Mouse (Mus musculus) megakaryocyte-erythroid progenitor cell, adult 5-6 weeks (primary cell): ENCODE data around the gene Top2a. TPM values are rescaled to one million over a fixed set of nuclear protein-coding genes. Genes with fewer than 3 reads are reported as not detected.
A peak's percentile ranks its signal among the peaks of the same experiment; 100 is the strongest.

Source experiments
- ATAC-seq: replicated peaks from 2 replicates; pipeline ENCODE4 v1.8.0; 2016; ENCODE audit warnings: mild to moderate bottlenecking, inconsistent platforms; ENCODE audit not compliant: severe bottlenecking, poor library complexity, low FRiP score, low TSS enrichment
- total RNA-seq, 2 experiments: library from RNA; stranded (forward) in 1 of 2; stranded (reverse) in 1 of 2; fragments of 200-1000, 215-1000 nt in 1 of 2; fragments of >200 nt in 1 of 2; fragmentation: Nextera tagmentation in 1 of 2; gene quantifications; 2 replicates each; pipeline ENCODE4 v1.2.3; 2014 to 2017

The Top2a gene
- total RNA-seq, 2 experiments from 2014 or later: 363 to 444 TPM

- no peak for ATAC-seq
These were observed 70.1 kb downstream of the Top2a start for GRCm38 (mm10) chr11:98953835-98954320.

- no peak for ATAC-seq
These were observed 70.6 kb downstream of the Top2a start for GRCm38 (mm10) chr11:98953361-98953760.

- ATAC-seq: no peak
These were observed 71.3 kb downstream of the Top2a start for GRCm38 (mm10) chr11:98952736-98953135.

- ATAC-seq: no peak
These were observed 71.9 kb downstream of the Top2a start for GRCm38 (mm10) chr11:98952111-98952510.

GRCm38 (mm10) chr11:98951026-98951906 lies 72.7 kb downstream of the Top2a start:
- ATAC-seq: no peak

GRCm38 (mm10) chr11:98950484-98950883 lies 73.5 kb downstream of the Top2a start:
- no peak for ATAC-seq

GRCm38 (mm10) chr11:98949958-98950460 lies 74.0 kb downstream of the Top2a start:
- no peak for ATAC-seq

GRCm38 (mm10) chr11:98949242-98949957 lies 74.6 kb downstream of the Top2a start:
- no peak for ATAC-seq

GRCm38 (mm10) chr11:98947969-98948569 lies 75.9 kb downstream of the Top2a start:
- peak; percentile 75 for ATAC-seq

GRCm38 (mm10) chr11:98945605-98945977 lies 78.4 kb downstream of the Top2a start:
- ATAC-seq: no peak

GRCm38 (mm10) chr11:98944897-98945604 lies 78.9 kb downstream of the Top2a start:
- no peak for ATAC-seq

GRCm38 (mm10) chr11:98943741-98944461 lies 80.1 kb downstream of the Top2a start:
- ATAC-seq: no peak

Other genes starting within 250 kb of the Top2a start
- 4.1 and 8.0 TPM in 2 replicates for gene Nr1d1, start 248.9 kb downstream of the Top2a start, total RNA-seq (2014; fragmentation: Nextera tagmentation)
- 0.34 and 1.3 TPM in 2 replicates for gene Nr1d1, start 248.9 kb downstream of the Top2a start, total RNA-seq (2017)
- gene Msl1, start 228.7 kb downstream of the Top2a start, total RNA-seq (2014; fragmentation: Nextera tagmentation): 58.6 and 74.8 TPM in 2 replicates
- 57.8 and 68.3 TPM in 2 replicates for gene Msl1, start 228.7 kb downstream of the Top2a start, total RNA-seq (2017)
- gene Casc3, start 219.3 kb downstream of the Top2a start, total RNA-seq (2014; fragmentation: Nextera tagmentation): 47.6 and 51.8 TPM in 2 replicates
- 37.4 and 53.5 TPM in 2 replicates for gene Casc3, start 219.3 kb downstream of the Top2a start, total RNA-seq (2017)
- gene Rapgefl1, start 187.4 kb downstream of the Top2a start, total RNA-seq (2014; fragmentation: Nextera tagmentation): 2.2 TPM in 1 of 2 replicates, not detected in the other
- gene Rapgefl1, start 187.4 kb downstream of the Top2a start, total RNA-seq (2017): 1.7 TPM in 1 of 2 replicates, not detected in the other
- 23.5 and 26.9 TPM in 2 replicates for gene Wipf2, start 160.6 kb downstream of the Top2a start, total RNA-seq (2014; fragmentation: Nextera tagmentation)
- 3.6 and 4.4 TPM in 2 replicates for gene Wipf2, start 160.6 kb downstream of the Top2a start, total RNA-seq (2017)
- gene Cdc6, start 116.4 kb downstream of the Top2a start, total RNA-seq (2014; fragmentation: Nextera tagmentation): 85.0 and 101 TPM in 2 replicates
- 67.8 and 78.7 TPM in 2 replicates for gene Cdc6, start 116.4 kb downstream of the Top2a start, total RNA-seq (2017)
- 7.8 and 15.9 TPM in 2 replicates for gene Rara, start 96.4 kb downstream of the Top2a start, total RNA-seq (2014; fragmentation: Nextera tagmentation)
- gene Rara, start 96.4 kb downstream of the Top2a start, total RNA-seq (2017): 2.2 and 3.0 TPM in 2 replicates
- gene Gjd3, start 41.2 kb downstream of the Top2a start, total RNA-seq (2014; fragmentation: Nextera tagmentation): not detected in 2 replicates
- not detected in 2 replicates for gene Gjd3, start 41.2 kb downstream of the Top2a start, total RNA-seq (2017)
- 15.9 and 22.9 TPM in 2 replicates for gene Igfbp4, start 17.1 kb upstream of the Top2a start, total RNA-seq (2014; fragmentation: Nextera tagmentation)
- gene Igfbp4, start 17.1 kb upstream of the Top2a start, total RNA-seq (2017): 23.5 and 68.2 TPM in 2 replicates
- gene Tns4, start 65.1 kb upstream of the Top2a start, total RNA-seq (2014; fragmentation: Nextera tagmentation): not detected in 2 replicates
- not detected in 2 replicates for gene Tns4, start 65.1 kb upstream of the Top2a start, total RNA-seq (2017)
- gene Ccr7, start 130.9 kb upstream of the Top2a start, total RNA-seq (2014; fragmentation: Nextera tagmentation): 0.47 TPM in 1 of 2 replicates, not detected in the other
- not detected in 2 replicates for gene Ccr7, start 130.9 kb upstream of the Top2a start, total RNA-seq (2017)
- 113 and 114 TPM in 2 replicates for gene Smarce1, start 206.8 kb upstream of the Top2a start, total RNA-seq (2014; fragmentation: Nextera tagmentation)
- gene Smarce1, start 206.8 kb upstream of the Top2a start, total RNA-seq (2017): 223 and 323 TPM in 2 replicates
- gene Krt222, start 219.9 kb upstream of the Top2a start, total RNA-seq (2014; fragmentation: Nextera tagmentation): not detected in 2 replicates
- not detected in 2 replicates for gene Krt222, start 219.9 kb upstream of the Top2a start, total RNA-seq (2017)